Mouse (Mus musculus): ENCODE measurements around the gene Gstt4.

- no peak for TF ChIP-seq CTCF (IDR thresholded peaks at IDR 0.05; ENCODE audit: extremely low read depth, insufficient read depth, low read length)
- no peak for TF ChIP-seq POLR2A (IDR thresholded peaks at IDR 0.05; ENCODE audit: extremely low read depth, insufficient read depth, low read length)
These were observed 38.4 kb upstream of the Gstt4 start for GRCm38 (mm10) chr10:75860746-75861145.
